Mouse (Mus musculus): ENCODE results near the gene Rexo1.

DNA sequence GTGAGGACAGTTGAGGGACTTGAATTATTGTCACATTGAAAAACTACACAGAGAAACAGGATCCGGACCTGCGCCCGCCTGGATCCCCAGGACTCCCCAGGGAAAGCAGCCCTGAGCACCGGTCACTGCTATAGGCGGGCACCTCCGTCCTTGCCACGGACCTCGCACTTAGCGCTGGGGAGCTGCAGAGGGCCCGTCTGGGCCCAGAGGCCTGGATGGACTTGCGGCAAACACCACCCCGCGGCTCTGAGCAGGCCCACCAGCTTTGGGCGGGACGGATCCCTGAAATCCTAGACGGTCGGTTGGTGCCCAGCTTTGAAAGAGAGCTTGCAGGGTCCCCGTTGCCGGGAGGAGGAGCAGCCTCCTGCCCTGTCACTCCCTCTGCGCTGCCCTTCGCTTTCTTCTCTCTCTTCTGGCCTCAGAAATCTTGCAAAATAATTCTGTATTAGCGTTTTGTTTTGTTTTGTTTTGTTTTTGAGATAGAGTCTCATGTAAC, 58.5 kb downstream of the Rexo1 start:
- TF ChIP-seq ZC3H11A (IDR thresholded peaks at IDR 0.05; ENCODE audit: borderline replicate concordance, low read depth, low read length) (no peak), ZNF384 (IDR thresholded peaks at IDR 0.05; ENCODE audit: low read depth, low read length) (no peak), HCFC1 (IDR thresholded peaks at IDR 0.05; ENCODE audit: borderline replicate concordance, insufficient read depth, low read length) (no peak), MAFK (IDR thresholded peaks at IDR 0.05; ENCODE audit: insufficient read depth, low read depth, low read length) (no peak), CHD2 (IDR thresholded peaks at IDR 0.05; ENCODE audit: low read depth, low read length) (no peak)
